Mouse (Mus musculus): Measurements from ENCODE around the gene Glis3.

Glis3 gene

GRCm38 (mm10) chr19:28662474-28662873 lies 17.4 kb downstream of the Glis3 start:
- in situ Hi-C loops (cut with MboI; ENCODE audit: low pct_unique_long_range_greater_than_20kb in 1 of 2, low sequenced_read_pairs in 2 of 2, unreplicated experiment in 1 of 2) = no loop called here

GRCm38 (mm10) chr19:28660912-28661311 lies 19.0 kb downstream of the Glis3 start:
- in situ Hi-C loops (cut with MboI; ENCODE audit: low pct_unique_long_range_greater_than_20kb in 1 of 2, low sequenced_read_pairs in 2 of 2, unreplicated experiment in 1 of 2) = no loop called here

- in situ Hi-C loops (cut with MboI; ENCODE audit: low pct_unique_long_range_greater_than_20kb in 1 of 2, low sequenced_read_pairs in 2 of 2, unreplicated experiment in 1 of 2) = no loop called here
These were observed 22.1 kb downstream of the Glis3 start for GRCm38 (mm10) chr19:28657686-28658195.

GRCm38 (mm10) chr19:28656882-28657281 lies 23.0 kb downstream of the Glis3 start:
- in situ Hi-C loops (cut with MboI; ENCODE audit: low pct_unique_long_range_greater_than_20kb in 1 of 2, low sequenced_read_pairs in 2 of 2, unreplicated experiment in 1 of 2) = no loop called here

- in situ Hi-C loops (cut with MboI; ENCODE audit: low pct_unique_long_range_greater_than_20kb in 1 of 2, low sequenced_read_pairs in 2 of 2, unreplicated experiment in 1 of 2) = no loop called here
These were observed 24.7 kb downstream of the Glis3 start for GRCm38 (mm10) chr19:28655166-28655565.

GRCm38 (mm10) chr19:28650836-28651235 lies 29.0 kb downstream of the Glis3 start:
- in situ Hi-C loops (cut with MboI; ENCODE audit: low pct_unique_long_range_greater_than_20kb in 1 of 2, low sequenced_read_pairs in 2 of 2, unreplicated experiment in 1 of 2) = no loop called here

GRCm38 (mm10) chr19:28649489-28649888 lies 30.4 kb downstream of the Glis3 start:
- in situ Hi-C loops (cut with MboI; ENCODE audit: low pct_unique_long_range_greater_than_20kb in 1 of 2, low sequenced_read_pairs in 2 of 2, unreplicated experiment in 1 of 2) = no loop called here

- in situ Hi-C loops (cut with MboI; ENCODE audit: low pct_unique_long_range_greater_than_20kb in 1 of 2, low sequenced_read_pairs in 2 of 2, unreplicated experiment in 1 of 2) = no loop called here
These were observed 31.0 kb downstream of the Glis3 start for GRCm38 (mm10) chr19:28648881-28649280.

- in situ Hi-C loops (cut with MboI; ENCODE audit: low pct_unique_long_range_greater_than_20kb in 1 of 2, low sequenced_read_pairs in 2 of 2, unreplicated experiment in 1 of 2) = no loop called here
These were observed 32.5 kb downstream of the Glis3 start for GRCm38 (mm10) chr19:28647424-28647823.

GRCm38 (mm10) chr19:28646286-28646685 lies 33.6 kb downstream of the Glis3 start:
- in situ Hi-C loops (cut with MboI; ENCODE audit: low pct_unique_long_range_greater_than_20kb in 1 of 2, low sequenced_read_pairs in 2 of 2, unreplicated experiment in 1 of 2) = no loop called here

GRCm38 (mm10) chr19:28640861-28641381 lies 39.0 kb downstream of the Glis3 start:
- in situ Hi-C loops (cut with MboI; ENCODE audit: low pct_unique_long_range_greater_than_20kb in 1 of 2, low sequenced_read_pairs in 2 of 2, unreplicated experiment in 1 of 2) = no loop called here

GRCm38 (mm10) chr19:28635991-28636553 lies 43.8 kb downstream of the Glis3 start:
- in situ Hi-C loops (cut with MboI; ENCODE audit: low pct_unique_long_range_greater_than_20kb in 1 of 2, low sequenced_read_pairs in 2 of 2, unreplicated experiment in 1 of 2) = no loop called here

- in situ Hi-C loops (cut with MboI; ENCODE audit: low pct_unique_long_range_greater_than_20kb in 1 of 2, low sequenced_read_pairs in 2 of 2, unreplicated experiment in 1 of 2) = no loop called here
These were observed 44.9 kb downstream of the Glis3 start for GRCm38 (mm10) chr19:28634986-28635385.

- in situ Hi-C loops (cut with MboI; ENCODE audit: low pct_unique_long_range_greater_than_20kb in 1 of 2, low sequenced_read_pairs in 2 of 2, unreplicated experiment in 1 of 2) = no loop called here
These were observed 51.5 kb downstream of the Glis3 start for GRCm38 (mm10) chr19:28628416-28628815.

GRCm38 (mm10) chr19:28626189-28626588 lies 53.7 kb downstream of the Glis3 start:
- in situ Hi-C loops (cut with MboI; ENCODE audit: low pct_unique_long_range_greater_than_20kb in 1 of 2, low sequenced_read_pairs in 2 of 2, unreplicated experiment in 1 of 2) = no loop called here

- in situ Hi-C loops (cut with MboI; ENCODE audit: low pct_unique_long_range_greater_than_20kb in 1 of 2, low sequenced_read_pairs in 2 of 2, unreplicated experiment in 1 of 2) = no loop called here
These were observed 55.3 kb downstream of the Glis3 start for GRCm38 (mm10) chr19:28624571-28624970.

- in situ Hi-C loops (cut with MboI; ENCODE audit: low pct_unique_long_range_greater_than_20kb in 1 of 2, low sequenced_read_pairs in 2 of 2, unreplicated experiment in 1 of 2) = no loop called here
These were observed 56.2 kb downstream of the Glis3 start for GRCm38 (mm10) chr19:28623726-28624125.

- in situ Hi-C loops (cut with MboI; ENCODE audit: low pct_unique_long_range_greater_than_20kb in 1 of 2, low sequenced_read_pairs in 2 of 2, unreplicated experiment in 1 of 2) = no loop called here
These were observed 58.0 kb downstream of the Glis3 start for GRCm38 (mm10) chr19:28621608-28622505.

GRCm38 (mm10) chr19:28617736-28618135 lies 62.1 kb downstream of the Glis3 start:
- in situ Hi-C loops (cut with MboI; ENCODE audit: low pct_unique_long_range_greater_than_20kb in 1 of 2, low sequenced_read_pairs in 2 of 2, unreplicated experiment in 1 of 2) = no loop called here

Measured in mouse embryonic stem cell (cell line).